Mouse (Mus musculus) central nervous system, embryonic 11.5 days (tissue): ENCODE results near the gene Nlrp9a. TPM values are rescaled to one million over a fixed set of nuclear protein-coding genes. Genes with fewer than 3 reads are reported as not detected.

Source experiments
- polyA plus RNA-seq: library from polyadenylated mRNA; depleted of rRNA; stranded (reverse); fragments of >200 nt; gene quantifications from 2 replicates; pipeline ENCODE4 v1.2.3, GENCODE M21; 2012; rRNA removed

Gene Nlrp9a
- not detected in 2 replicates for polyA plus RNA-seq

DNA sequence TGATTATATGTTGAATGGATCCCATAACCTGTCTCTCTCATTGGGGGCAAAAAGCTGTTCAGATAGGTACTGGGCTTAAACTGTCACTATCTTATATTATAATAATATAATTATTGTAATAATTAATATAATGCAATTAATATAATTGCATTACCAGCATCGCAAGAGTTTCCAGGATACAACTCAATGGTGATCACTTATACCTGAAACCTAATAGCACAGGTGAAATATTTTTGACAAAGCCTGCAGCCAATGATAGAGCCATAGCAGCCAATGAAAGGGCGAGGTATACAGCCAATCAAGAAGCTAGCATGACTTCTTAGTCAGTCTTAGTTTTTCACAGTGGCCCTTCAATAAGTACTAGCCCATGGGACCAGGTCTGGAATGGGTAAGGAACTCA is at the start of gene Nlrp9a:
TSS of gene Nlrp9a (plus strand) at position 301 of the 400 bp plus-strand sequence.

DNA sequence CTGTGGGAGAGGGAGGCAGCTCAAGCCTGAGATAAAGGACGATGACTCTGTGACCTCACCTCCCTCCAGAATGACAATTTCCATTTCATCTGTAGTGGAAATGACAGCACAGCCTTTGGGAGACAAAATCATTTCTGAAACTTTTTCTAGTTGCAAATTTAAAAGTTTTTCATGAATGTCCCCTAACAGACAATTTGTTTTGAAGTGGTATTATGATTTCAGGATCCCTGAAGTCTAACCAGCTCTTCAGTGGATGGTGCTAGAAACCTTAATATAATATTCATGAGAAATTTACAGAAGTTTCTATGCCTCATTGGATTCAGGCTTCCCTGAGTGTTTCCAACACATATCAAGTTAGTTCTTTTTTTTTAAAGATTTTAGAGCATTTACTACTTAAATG is 83.5 kb downstream of the Nlrp9a start, which contains the start of gene Vmn1r185:
TSS of gene Vmn1r185 (minus strand) at position 101 of the 400 bp plus-strand sequence.

Other genes starting within 250 kb of the Nlrp9a start
- not detected in 2 replicates for gene Cyp2a4, start 227.9 kb upstream of the Nlrp9a start, polyA plus RNA-seq
- gene Nlrp9c, start 131.3 kb upstream of the Nlrp9a start, polyA plus RNA-seq = not detected in 2 replicates
- 0.01 and 0.02 TPM in 2 replicates for gene Nlrp4a, start 99.9 kb upstream of the Nlrp9a start, polyA plus RNA-seq
- not detected in 2 replicates for gene Vmn1r185, start 83.4 kb downstream of the Nlrp9a start, polyA plus RNA-seq
- not detected in 2 replicates for gene Cyp2b23, start 151.4 kb downstream of the Nlrp9a start, polyA plus RNA-seq
- gene Cyp2b19, start 222.1 kb downstream of the Nlrp9a start, polyA plus RNA-seq = not detected in 2 replicates